ENCODE assay signal across 8 mouse cellular contexts in genomic region chr6:114041097-114041910, GRCm38 (mm10). TPM values are rescaled to one million over a fixed set of nuclear protein-coding genes. Genes with fewer than 3 reads are reported as not detected.
DNase-seq lines count a peak whose midpoint lies in the region; ATAC-seq lines count a peak whose summit lies in the region.

No protein-coding gene starts in this region.

- WGBS in forebrain, embryonic 10.5 days: 2% methylated on average over 33 of the region's 39 CpGs
- 6% methylated on average over 33 of the region's 39 CpGs for WGBS in liver, embryonic 12.5 days (ENCODE audit: insufficient replicate concordance)
- WGBS in stomach, embryonic 15.5 days: 3% methylated on average over 29 of the region's 39 CpGs

- H3K9ac ChIP-seq in liver, embryonic 12.5 days: no peak overlapping the region
- no peak overlapping the region for H3K9ac ChIP-seq in stomach, embryonic 15.5 days

- peak overlapping the region; percentile 66 for H3K27ac ChIP-seq in forebrain, embryonic 10.5 days
- H3K27ac ChIP-seq in liver, embryonic 12.5 days: no peak overlapping the region
- H3K27ac ChIP-seq in stomach, embryonic 15.5 days: no peak overlapping the region

- no peak for DNase-seq in frontal cortex, postnatal 25 days (ENCODE audit: low spot score in 2 of 2)
- DNase-seq in adrenal gland, postnatal 36 days: peak; percentile 7 to 25
- peak; percentile 36 for DNase-seq in forebrain, embryonic 10.5 days (ENCODE audit: extremely low spot score, low spot score)
- DNase-seq in kidney, adult 18-20 months: peak; percentile 39

- H3K27me3 ChIP-seq in forebrain, embryonic 10.5 days (ENCODE audit: poor library complexity, severe bottlenecking): peaks cover 73% of the 10 kb centered on the region
- H3K27me3 ChIP-seq in liver, embryonic 12.5 days (replicated peaks): peaks cover 83% of the 10 kb centered on the region
- H3K27me3 ChIP-seq in stomach, embryonic 15.5 days (replicated peaks): peaks cover 67% of the 10 kb centered on the region

- H3K4me1 ChIP-seq in forebrain, embryonic 10.5 days: peaks cover 13% of the 10 kb centered on the region
- H3K4me1 ChIP-seq in liver, embryonic 12.5 days: 0 out of 2 replicates have a peak, but pooled peaks cover 2% of the 10 kb centered on the region
- H3K4me1 ChIP-seq in stomach, embryonic 15.5 days: 0 out of 2 replicates have a peak, but pooled peaks cover 6% of the 10 kb centered on the region

- peak; percentile 16 for ATAC-seq in frontal cortex, adult (ENCODE audit: low TSS enrichment)
- no peak for ATAC-seq in liver, embryonic 12.5 days
- ATAC-seq in stomach, embryonic 15.5 days (ENCODE audit: insufficient read depth, low FRiP score, low read depth): no peak
- ATAC-seq in erythroblast, adult 5-6 weeks (replicated peaks; ENCODE audit: low FRiP score, poor library complexity, severe bottlenecking): no peak

- peak overlapping the region; percentile 71 for H3K4me3 ChIP-seq in forebrain, embryonic 10.5 days
- peak overlapping the region; percentile 21; the same call in 1 of the 2 replicates for H3K4me3 ChIP-seq in liver, embryonic 12.5 days
- peak overlapping the region; percentile 34 for H3K4me3 ChIP-seq in stomach, embryonic 15.5 days (replicated peaks)

- peak overlapping the region; percentile 50 for H3K4me2 ChIP-seq in liver, embryonic 12.5 days
- H3K4me2 ChIP-seq in stomach, embryonic 15.5 days: peak overlapping the region; percentile 78

- no peaks in the 10 kb centered on the region for H3K9me3 ChIP-seq in forebrain, embryonic 10.5 days
- no peaks in the 10 kb centered on the region for H3K9me3 ChIP-seq in liver, embryonic 12.5 days (replicated peaks)
- H3K9me3 ChIP-seq in stomach, embryonic 15.5 days: no peaks in the 10 kb centered on the region

- no peaks in the 10 kb centered on the region for H3K36me3 ChIP-seq in forebrain, embryonic 10.5 days (replicated peaks)
- no peaks in the 10 kb centered on the region for H3K36me3 ChIP-seq in liver, embryonic 12.5 days
- no peaks in the 10 kb centered on the region for H3K36me3 ChIP-seq in stomach, embryonic 15.5 days

RNA-seq across cellular contexts. Expression of gene Atp2b2, which starts 1.1 kb away (rescaled TPM):
- total RNA-seq in adrenal gland, postnatal 36 days (2021): 1 to 10 TPM; 3.9 to 6.1 TPM
- polyA plus RNA-seq in forebrain, embryonic 10.5 days (2016; fragmentation: Nextera tagmentation; extraction: Ambion mirVana): 1.1 and 1.4 TPM in 2 replicates
- polyA plus RNA-seq in liver, embryonic 12.5 days (2016; fragmentation: Nextera tagmentation; extraction: Ambion mirVana): 0.30 and 0.35 TPM in 2 replicates
- polyA plus RNA-seq in stomach, embryonic 15.5 days (2015; fragmentation: Nextera tagmentation; extraction: Ambion mirVana): 1.2 and 1.3 TPM in 2 replicates
- total RNA-seq in erythroblast, adult 5-6 weeks (2015; ENCODE audit: low replicate concordance): not detected in 2 replicates
- under 0.01 and 0.14 TPM in 2 replicates for total RNA-seq in erythroblast, adult 5-6 weeks (2017; ENCODE audit: low replicate concordance)

Comparison
In these comparisons a context has a peak if more than half of its experiments do, and no peak if none do; other contexts are left out.
1. DNase-seq: peak in adrenal gland, postnatal 36 days (2 of 2), forebrain, embryonic 10.5 days (single experiment) and kidney, adult 18-20 months (single experiment); none in frontal cortex, postnatal 25 days (0 of 2).
2. H3K4me3 ChIP-seq: peak in every context shown above with its lines; median percentile 71 in forebrain, embryonic 10.5 days; 34 in stomach, embryonic 15.5 days; 21 in liver, embryonic 12.5 days.